Mouse (Mus musculus) lung, adult 2 months (tissue): ENCODE data around the gene Cyp27b1. TPM values are rescaled to one million over a fixed set of nuclear protein-coding genes. Genes with fewer than 3 reads are reported as not detected.

Source experiments
- DNase-seq: peaks from one replicate; pipeline ENCODE4 v3.0.0; 2022
- H3K4me1 ChIP-seq: fragments of 200-500 bp; 2 replicates; pipeline ENCODE4 v1.6.1; 2011; ENCODE audit warnings: low read length; ENCODE audit not compliant: control insufficient read depth, insufficient read depth
- H3K4me3 ChIP-seq: fragments of 200-500 bp; replicated peaks from 2 replicates; pipeline ENCODE3; 2011; ENCODE audit warnings: low read depth, mild to moderate bottlenecking, control low read depth, low read length; ENCODE audit errors: extremely low read depth
- CTCF ChIP-seq: fragments of 200-500 bp; IDR thresholded peaks from 2 replicates; pipeline ENCODE4 v1.5.1; 2011; ENCODE audit warnings: mild to moderate bottlenecking, low read length, control low read depth; ENCODE audit not compliant: insufficient read depth
- POLR2A ChIP-seq: fragments of 200-500 bp; IDR thresholded peaks from 2 replicates; pipeline ENCODE4 v1.6.1; 2011; ENCODE audit warnings: low read depth, mild to moderate bottlenecking, control low read depth, low read length, borderline replicate concordance; ENCODE audit errors: extremely low read depth
- WGBS: fragments of 180-500 bp; shearing (Covaris S2); methylation state at CpG from one replicate; pipeline ENCODE4 v1.1.7; 2018; 5-methylcytosine and 5-hydroxymethylcytosine counted together
- polyA plus RNA-seq: library from polyadenylated mRNA; depleted of rRNA; stranded (reverse); fragments of >200 nt; gene quantifications from 2 replicates; pipeline ENCODE4 v1.2.3, GENCODE M21; 2012

The Cyp27b1 gene
- polyA plus RNA-seq, 1 experiment, result 0.14 TPM

DNA sequence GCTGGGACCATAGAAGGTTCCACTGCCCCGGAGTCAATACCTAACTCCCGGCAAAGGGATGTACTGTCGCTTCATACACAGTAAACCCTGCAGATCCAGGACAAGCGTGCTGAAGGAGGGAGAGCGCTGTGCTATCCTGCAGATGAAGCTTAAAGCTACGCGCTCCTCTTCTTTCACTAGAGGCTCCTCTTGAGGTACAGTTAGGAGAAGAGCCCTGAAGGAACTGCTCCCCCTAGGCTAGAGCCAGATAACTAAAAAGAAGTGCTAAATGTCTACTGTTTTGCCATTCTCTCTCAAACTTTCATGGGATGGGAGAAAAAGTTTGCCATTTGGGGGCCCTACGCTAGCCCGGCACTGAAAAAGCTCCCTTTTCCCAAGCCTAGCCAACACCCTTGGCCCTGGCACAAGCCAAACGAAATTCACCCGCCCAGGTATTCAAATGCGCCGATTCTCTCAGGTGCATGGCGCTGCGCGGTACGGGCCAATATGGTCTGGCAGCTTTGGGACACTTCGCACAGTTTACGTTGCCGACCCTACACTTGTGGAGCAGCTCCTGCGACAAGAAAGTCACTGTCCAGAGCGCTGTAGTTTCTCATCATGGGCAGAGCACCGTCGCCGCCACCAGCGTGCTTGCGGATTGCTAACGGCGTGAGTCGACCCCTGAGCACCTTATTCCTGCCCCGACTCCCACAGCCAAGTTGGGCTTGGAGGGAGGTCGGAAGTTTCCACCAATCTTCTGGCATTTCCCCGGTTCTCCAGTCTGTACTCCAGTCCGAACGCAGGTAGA lies 751 bp downstream of the Cyp27b1 start:
- H3K4me1 ChIP-seq, result peaks cover 3% of the 10 kb centered on the region; the same call in 1 of the 2 replicates
- no peak for DNase-seq
- no peak overlapping the region for H3K4me3 ChIP-seq
- 6% methylated on average over 35 of the region's 35 CpGs for WGBS
- TF ChIP-seq POLR2A (no peak), CTCF (no peak)

DNA sequence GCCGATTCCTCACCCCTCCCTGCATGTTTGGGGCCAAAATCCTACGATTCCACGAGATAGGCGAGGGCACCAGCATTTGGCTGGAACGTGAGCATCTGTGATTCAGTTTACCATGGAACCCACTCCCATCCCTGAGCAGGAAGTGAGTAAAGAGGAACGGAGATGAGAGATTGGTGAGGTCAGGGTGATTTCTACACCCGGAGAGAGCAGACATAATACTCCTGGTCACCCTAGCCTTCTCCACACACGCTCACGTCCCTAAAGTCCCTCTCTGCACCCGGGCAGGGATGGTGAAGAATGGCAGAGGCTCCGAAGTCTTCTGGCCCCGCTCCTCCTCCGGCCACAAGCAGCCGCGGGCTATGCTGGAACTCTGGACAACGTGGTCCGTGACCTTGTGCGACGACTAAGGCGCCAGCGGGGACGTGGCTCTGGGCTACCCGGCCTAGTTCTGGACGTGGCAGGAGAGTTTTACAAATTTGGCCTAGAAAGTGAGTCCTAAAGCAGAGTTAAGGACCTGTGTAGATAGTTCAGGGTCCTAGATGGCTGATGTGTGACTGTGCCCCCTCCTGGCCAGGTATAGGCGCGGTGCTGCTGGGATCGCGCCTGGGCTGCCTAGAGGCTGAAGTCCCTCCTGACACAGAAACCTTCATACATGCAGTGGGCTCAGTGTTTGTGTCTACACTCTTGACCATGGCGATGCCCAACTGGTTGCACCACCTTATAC lies 1.5 kb downstream of the Cyp27b1 start:
- Histone ChIP-seq H3K4me1 (peaks cover 3% of the 10 kb centered on the region; the same call in 1 of the 2 replicates), H3K4me3 (no peak overlapping the region)
- peak; percentile 17 for DNase-seq
- TF ChIP-seq CTCF (0 out of 2 replicates have a peak, but pooled peaks have one; percentile 7), POLR2A (no peak)
- 3% methylated on average over 29 of the region's 29 CpGs for WGBS

DNA sequence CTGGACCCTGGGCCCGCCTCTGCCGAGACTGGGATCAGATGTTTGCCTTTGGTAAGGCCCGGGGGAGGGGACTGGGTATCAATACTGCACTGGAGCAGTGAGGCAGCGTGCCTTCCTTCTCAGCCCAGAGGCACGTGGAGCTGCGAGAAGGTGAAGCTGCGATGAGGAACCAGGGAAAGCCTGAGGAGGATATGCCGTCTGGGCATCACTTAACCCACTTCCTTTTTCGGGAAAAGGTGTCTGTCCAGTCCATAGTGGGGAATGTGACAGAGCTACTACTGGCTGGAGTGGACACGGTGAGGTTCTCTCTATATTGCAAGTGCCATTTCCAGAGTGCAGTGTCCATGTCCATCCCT lies 2.0 kb downstream of the Cyp27b1 start:
- 9% methylated on average over 10 of the region's 10 CpGs for WGBS

DNA sequence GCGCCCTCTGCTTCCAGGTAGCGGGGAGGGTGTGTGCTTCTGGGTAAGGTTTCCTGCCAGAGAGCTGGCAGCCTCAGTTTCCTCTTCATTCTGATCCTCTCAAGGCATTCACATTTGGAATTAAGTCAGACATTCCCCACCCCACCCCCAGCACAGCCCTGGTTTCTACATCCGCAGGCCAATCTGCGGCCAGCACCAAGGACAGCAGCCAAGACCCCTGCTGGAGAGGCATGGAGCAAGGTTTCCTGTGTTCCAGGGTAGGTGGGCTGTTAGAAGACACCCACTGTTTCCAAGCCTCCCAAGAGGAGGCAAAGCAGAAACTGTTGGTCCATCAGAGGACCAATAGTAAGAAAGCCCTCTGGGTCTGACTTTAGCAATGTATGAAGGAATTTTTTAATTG lies 6.6 kb downstream of the Cyp27b1 start:
- DNase-seq, result no peak
- Histone ChIP-seq H3K4me3 (no peak overlapping the region), H3K4me1 (no peaks in the 10 kb centered on the region)
- WGBS, result 72% methylated on average over 4 of the region's 4 CpGs
- TF ChIP-seq CTCF, result no peak
- no peak for TF ChIP-seq POLR2A

More for the DNA sequence above, 2.0 kb downstream of the Cyp27b1 start:
- no peak overlapping the region for H3K4me3 ChIP-seq
- no peak for TF ChIP-seq POLR2A
- DNase-seq, result no peak
- H3K4me1 ChIP-seq, result peaks cover 3% of the 10 kb centered on the region; the same call in 1 of the 2 replicates

DNA sequence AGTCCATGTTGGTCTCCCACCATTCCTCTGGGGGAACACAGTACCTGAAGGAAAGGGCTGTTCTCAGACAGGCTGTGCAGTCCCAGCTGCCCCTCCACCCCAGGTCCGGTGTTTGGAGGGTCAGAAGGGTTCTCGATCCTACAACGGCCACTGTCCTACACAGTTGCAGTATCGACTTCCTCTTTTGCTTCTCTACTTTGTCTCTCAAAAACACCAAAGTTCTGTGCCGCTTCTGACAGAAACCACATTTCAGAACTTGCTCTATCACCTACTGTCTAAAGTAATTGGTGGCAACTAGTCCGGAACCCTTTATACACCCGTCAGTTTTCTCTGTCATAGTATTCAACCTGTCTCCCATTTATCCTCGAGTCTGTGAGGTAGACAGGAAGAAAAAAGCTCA lies 7.4 kb downstream of the Cyp27b1 start:
- no peak overlapping the region for H3K4me3 ChIP-seq
- no peak for TF ChIP-seq CTCF
- no peak for TF ChIP-seq POLR2A
- H3K4me1 ChIP-seq, result 0 out of 2 replicates have a peak, but pooled peaks cover 1% of the 10 kb centered on the region
- no peak for DNase-seq
- WGBS, result 74% methylated on average over 8 of the region's 8 CpGs

DNA sequence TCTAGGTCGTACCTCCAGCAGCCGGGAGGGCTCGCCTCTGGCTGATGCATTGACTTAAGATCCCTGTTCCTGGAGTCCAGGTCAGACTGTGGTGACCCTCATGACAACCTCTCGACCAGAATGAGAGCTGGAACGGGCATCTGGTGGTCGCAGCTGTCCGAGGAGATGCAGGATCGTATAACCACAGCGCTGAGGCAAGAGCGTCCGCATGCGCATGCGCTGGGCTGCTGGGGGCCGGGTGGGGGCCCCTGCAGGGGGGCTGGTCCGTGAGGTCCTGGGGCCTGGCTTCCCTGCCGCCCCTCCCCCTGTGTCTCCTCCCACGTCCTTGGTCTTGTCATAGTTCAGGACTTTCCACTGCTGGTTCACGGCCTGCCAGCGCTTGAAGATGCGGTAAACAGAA lies 8.4 kb downstream of the Cyp27b1 start:
- H3K4me3 ChIP-seq, result no peak overlapping the region
- H3K4me1 ChIP-seq, result 0 out of 2 replicates have a peak, but pooled peaks cover 2% of the 10 kb centered on the region
- 85% methylated on average over 20 of the region's 20 CpGs for WGBS
- DNase-seq, result no peak
- TF ChIP-seq POLR2A (no peak), CTCF (no peak)

DNA sequence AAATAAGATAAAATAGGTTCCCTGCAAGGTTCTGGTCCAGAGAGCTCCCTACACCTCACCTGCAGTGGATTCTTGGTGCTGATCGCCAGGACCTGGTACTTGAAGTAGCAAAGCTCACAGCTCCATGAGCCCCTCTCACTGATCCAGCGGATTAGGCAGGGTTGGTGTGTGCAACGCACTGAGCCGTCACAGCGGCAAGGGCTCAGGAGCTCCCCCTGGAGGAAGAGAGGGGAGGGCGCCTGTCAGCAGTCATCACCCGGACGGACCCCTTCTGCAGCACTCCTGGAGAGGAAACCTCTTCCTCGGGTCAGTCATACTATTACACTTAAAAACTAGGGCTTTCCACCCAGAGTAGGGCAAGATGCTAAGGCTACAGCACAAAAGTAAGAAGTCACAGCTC lies 10.1 kb downstream of the Cyp27b1 start:
- DNase-seq, result peak; percentile 74
- WGBS, result under 1% methylated on average over 9 of the region's 9 CpGs
- H3K4me3 ChIP-seq, result no peak overlapping the region
- H3K4me1 ChIP-seq, result 0 out of 2 replicates have a peak, but pooled peaks cover 2% of the 10 kb centered on the region
- peak; percentile 93 for TF ChIP-seq CTCF
- no peak for TF ChIP-seq POLR2A

DNA sequence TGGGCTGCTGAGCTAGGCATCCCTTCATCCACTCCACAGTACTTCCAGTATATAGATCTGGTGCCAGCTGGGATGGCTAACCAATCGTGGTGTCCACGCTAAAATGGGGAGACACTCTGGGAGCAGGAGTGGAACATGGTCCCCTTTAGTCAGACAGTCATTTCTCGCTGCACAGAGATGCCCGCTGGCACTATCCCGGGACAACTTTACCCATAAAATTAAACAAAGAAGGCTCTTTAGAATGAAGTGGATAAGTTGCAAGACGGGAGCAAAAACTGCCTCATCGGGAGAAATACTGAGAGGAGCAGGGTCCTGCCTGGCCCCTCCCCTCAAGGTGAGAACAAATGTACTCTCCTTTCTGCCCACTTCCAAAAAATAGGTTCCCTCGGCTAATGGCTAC lies 10.7 kb downstream of the Cyp27b1 start:
- WGBS, result 8% methylated on average over 8 of the region's 8 CpGs
- DNase-seq, result no peak
- TF ChIP-seq POLR2A, result no peak
- TF ChIP-seq CTCF, result no peak
- 0 out of 2 replicates have a peak, but pooled peaks cover 2% of the 10 kb centered on the region for H3K4me1 ChIP-seq
- H3K4me3 ChIP-seq, result peak overlapping the region; percentile 9

DNA sequence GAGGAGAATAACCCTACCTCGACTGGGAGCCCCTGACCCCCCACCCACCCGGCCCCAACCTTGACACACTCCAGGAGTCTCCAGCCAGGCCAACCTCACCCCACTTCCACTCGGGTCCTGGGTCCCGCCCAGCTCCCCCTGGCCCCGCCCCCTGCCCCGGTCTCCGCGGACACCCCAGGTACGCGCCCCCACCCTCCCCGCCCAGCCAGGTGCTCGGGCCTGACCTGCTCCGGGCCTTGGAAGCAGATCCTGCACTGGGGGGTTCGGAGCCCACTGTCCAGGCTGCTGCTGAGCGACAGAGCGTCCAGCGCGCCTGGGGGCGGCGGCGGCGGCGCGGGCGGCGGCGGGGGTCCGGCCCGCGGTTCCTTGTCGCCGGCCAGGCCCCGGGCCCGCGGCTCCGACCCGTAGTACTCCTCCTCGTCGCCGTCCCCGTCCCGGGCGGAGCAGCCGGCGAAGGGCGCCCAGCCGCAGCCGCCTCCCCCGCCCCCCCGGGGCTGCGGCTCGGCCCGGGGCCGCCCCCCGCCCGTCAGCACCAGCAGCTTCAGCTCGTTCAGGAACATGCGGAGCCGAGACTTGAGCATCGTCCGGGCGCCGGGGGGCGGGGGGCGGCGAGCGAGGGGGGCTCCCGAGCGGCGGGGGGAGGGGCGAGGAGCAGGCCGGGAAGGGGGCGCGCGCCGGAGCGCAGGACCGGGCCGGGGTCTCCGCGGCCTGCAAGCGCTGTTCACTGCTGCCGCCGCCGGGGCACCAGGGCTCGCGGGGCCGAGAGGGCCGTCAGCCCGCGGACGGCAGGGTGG lies 11.3 kb downstream of the Cyp27b1 start:
- DNase-seq, result no peak
- Histone ChIP-seq H3K4me1 (peaks cover 4% of the 10 kb centered on the region; the same call in 1 of the 2 replicates), H3K4me3 (peak overlapping the region; percentile 53)
- 1% methylated on average over 77 of the region's 92 CpGs for WGBS
- TF ChIP-seq POLR2A, result no peak
- no peak for TF ChIP-seq CTCF
